Mouse (Mus musculus): Measurements from ENCODE around the gene Pim1.
"Not testable (repeated sequence)": the region's sequence is repeated elsewhere in the genome, so short reads cannot be mapped to it uniquely, and the experiment has no call there.

Gene Pim1

GRCm38 (mm10) chr17:29490713-29491581 is at the start of gene Pim1:
Pim1 (plus strand) TSS chr17:29490753.
- no peak for DNase-seq

- DNase-seq: no peak
These were observed 49.0 kb upstream of the Pim1 start for GRCm38 (mm10) chr17:29441562-29441961.

GRCm38 (mm10) chr17:29442131-29442557 is 48.4 kb upstream of the Pim1 start:
- no peak for DNase-seq

- DNase-seq: no peak
These were observed 46.8 kb upstream of the Pim1 start for GRCm38 (mm10) chr17:29443724-29444123.

- DNase-seq: no peak
These were observed 45.5 kb upstream of the Pim1 start for GRCm38 (mm10) chr17:29445072-29445471.

- no peak for DNase-seq
These were observed 43.2 kb upstream of the Pim1 start for GRCm38 (mm10) chr17:29447323-29447722.

- DNase-seq: no peak
These were observed 42.5 kb upstream of the Pim1 start for GRCm38 (mm10) chr17:29448055-29448454.

GRCm38 (mm10) chr17:29448561-29448960 is 42.0 kb upstream of the Pim1 start:
- no peak for DNase-seq

- DNase-seq: no peak
These were observed 39.4 kb upstream of the Pim1 start for GRCm38 (mm10) chr17:29450899-29451840.

- no peak for DNase-seq
These were observed 38.7 kb upstream of the Pim1 start for GRCm38 (mm10) chr17:29451841-29452210.

- not testable (repeated sequence) for DNase-seq
These were observed 36.4 kb upstream of the Pim1 start for GRCm38 (mm10) chr17:29454119-29454518.

- peak; percentile 18 to 26 for DNase-seq
These were observed 35.0 kb upstream of the Pim1 start for GRCm38 (mm10) chr17:29455411-29456120.

- no peak for DNase-seq
These were observed 34.1 kb upstream of the Pim1 start for GRCm38 (mm10) chr17:29456476-29456875.

GRCm38 (mm10) chr17:29456926-29457325 is 33.6 kb upstream of the Pim1 start:
- no peak for DNase-seq

- DNase-seq: no peak
These were observed 32.6 kb upstream of the Pim1 start for GRCm38 (mm10) chr17:29457795-29458560.

GRCm38 (mm10) chr17:29459321-29460118 is 31.0 kb upstream of the Pim1 start:
- DNase-seq: peak; percentile 55 to 61

GRCm38 (mm10) chr17:29460119-29460505 is 30.4 kb upstream of the Pim1 start:
- no peak for DNase-seq

- no peak for DNase-seq
These were observed 26.9 kb upstream of the Pim1 start for GRCm38 (mm10) chr17:29463627-29464026.

- DNase-seq: no peak
These were observed 26.5 kb upstream of the Pim1 start for GRCm38 (mm10) chr17:29464068-29464467.

GRCm38 (mm10) chr17:29464519-29465140 is 25.9 kb upstream of the Pim1 start:
- DNase-seq: no peak
